Mouse (Mus musculus): Measurements from ENCODE around the gene Erc2. TPM values are rescaled to one million over a fixed set of nuclear protein-coding genes. Genes with fewer than 3 reads are reported as not detected.

Erc2 gene
- total RNA-seq, 2 experiments from 2014 or later, result 211 to 222 TPM

DNA sequence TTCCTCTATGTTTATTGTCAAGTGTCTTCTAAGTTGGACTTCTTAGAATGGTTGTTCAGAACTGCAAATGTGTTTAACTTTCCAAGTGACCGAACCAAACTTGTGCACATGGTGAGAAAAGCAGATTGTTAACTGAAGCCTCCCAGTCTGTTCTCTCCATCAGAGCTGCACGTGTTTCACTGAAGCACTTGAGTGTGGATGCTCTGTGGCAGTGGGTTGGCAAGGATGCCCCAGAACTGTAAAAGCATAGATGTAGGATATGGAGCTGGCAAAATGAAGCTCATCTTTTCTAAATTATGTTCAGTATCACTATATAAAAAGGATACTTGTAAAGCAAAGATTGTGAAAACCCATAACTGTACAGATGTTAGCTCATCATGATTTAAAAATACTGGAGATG, 645.1 kb downstream of the Erc2 start:
- intact Hi-C loops (cut with DNase I), result loop anchor here (10.0 kb wide), 1 partner anchor 453 kb away; no protein-coding TSS in a partner anchor
- no peak for DNase-seq

- DNase-seq, result no peak
- intact Hi-C loops (cut with DNase I), result no loop called here
These were observed 649.6 kb downstream of the Erc2 start for GRCm38 (mm10) chr14:28271846-28272245.

- DNase-seq, result no peak
- intact Hi-C loops (cut with DNase I), result no loop called here
These were observed 651.4 kb downstream of the Erc2 start for GRCm38 (mm10) chr14:28273669-28274068.

GRCm38 (mm10) chr14:28274826-28275225, 652.6 kb downstream of the Erc2 start:
- intact Hi-C loops (cut with DNase I), result no loop called here
- no peak for DNase-seq

DNA sequence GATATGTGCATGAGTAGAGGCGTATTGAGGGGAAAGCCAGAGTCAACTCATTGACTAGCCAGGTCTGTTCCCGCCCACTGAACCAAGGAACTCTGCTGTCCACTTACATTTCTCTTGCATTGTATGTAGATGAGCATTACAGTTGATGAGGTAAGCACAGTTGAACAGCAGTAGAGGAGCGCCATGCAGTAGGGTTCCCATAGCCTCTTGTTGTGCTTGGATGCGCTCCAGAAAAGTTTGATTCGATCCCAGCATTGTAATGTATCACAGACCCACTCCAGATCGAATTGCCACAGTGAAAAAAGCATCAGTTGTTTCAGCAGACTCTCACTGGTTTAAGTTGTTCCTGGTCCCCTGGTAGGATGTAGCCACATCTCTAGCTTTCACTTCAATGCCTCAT, 656.7 kb downstream of the Erc2 start:
- DNase-seq, result no peak
- intact Hi-C loops (cut with DNase I), result no loop called here

DNA sequence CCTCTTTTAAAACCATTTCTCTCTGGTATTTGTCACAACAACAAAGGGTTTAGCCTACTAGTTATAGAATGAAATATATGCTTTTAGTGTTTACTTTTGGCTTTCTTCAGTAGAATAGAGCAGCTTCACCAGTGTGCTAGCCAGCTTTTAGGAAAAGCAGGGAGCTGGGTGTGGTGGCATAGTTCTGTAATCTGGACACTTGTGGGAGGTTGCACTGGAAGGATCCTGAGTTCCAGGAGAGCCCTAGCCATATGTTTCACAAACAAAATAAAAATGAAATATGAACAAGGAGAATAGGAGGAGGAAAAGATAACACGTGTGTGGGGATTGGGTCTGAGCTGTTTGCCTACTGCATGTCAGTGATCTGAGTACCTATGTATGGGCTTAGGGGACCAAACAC, 658.1 kb downstream of the Erc2 start:
- intact Hi-C loops (cut with DNase I), result loop anchor here (10.0 kb wide), 1 partner anchor 224 kb away; the partner anchor contains the start of gene Wnt5a
- DNase-seq, result no peak

DNA sequence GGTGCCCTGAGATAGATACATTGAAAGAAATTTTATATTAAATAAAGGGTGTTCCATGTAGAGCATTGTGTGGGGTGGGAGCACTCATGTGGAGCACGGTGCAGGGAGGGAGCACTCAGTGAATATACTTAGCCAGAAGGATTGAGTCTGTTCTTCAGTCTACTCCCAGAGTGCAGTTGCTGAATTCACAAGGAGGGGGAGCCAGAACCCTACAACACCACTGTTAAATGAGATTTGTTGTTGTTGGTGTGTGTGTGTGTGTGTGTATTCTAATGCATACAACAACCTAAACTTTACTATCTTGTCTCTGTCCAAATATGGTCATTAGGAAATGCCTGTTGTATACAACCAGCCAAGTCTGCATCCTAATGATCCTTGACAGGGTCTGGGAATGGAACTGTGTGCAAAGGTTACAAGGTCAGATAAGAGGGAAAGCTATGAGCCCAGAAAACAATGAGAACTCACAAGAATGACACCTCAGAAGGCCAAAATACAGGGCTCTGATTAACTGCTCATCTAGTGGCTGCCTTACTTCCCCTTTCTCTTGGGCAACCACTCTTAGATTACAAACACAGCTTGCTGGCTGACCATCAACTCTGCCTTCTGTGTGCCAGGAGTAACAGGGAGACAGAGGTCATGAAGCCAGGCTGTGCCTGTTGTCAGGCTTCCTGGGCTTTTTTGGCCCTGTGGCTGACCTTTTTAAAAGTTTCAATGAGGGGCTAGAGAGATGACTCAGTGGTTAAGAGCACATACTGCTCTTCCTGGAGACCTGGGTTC, 661.3 kb downstream of the Erc2 start:
- intact Hi-C loops (cut with DNase I), result loop anchor here (10.0 kb wide), 1 partner anchor 221 kb away; the partner anchor contains the start of gene Wnt5a
- no peak for DNase-seq

DNA sequence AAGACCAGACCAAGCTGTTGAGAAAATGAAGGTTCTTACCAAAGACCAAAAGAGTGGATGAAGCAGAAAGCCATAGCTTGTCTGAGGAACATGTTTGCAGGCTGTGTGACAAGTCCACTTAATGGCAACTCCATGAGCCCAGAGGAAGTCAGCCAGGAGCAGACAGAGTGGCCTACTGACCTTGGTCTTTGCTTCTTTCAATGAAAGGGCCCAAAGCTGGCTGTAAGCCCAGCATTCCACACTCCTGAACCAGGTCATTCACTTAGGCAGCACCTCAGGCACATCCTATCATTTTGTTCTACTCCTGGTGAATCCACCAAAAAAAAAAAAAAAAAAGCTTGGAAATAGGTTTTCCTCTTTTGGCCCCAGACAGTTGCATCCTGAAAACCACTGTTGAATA, 664.3 kb downstream of the Erc2 start:
- intact Hi-C loops (cut with DNase I), result loop anchor here (10.0 kb wide), 1 partner anchor 218 kb away; the partner anchor contains the start of gene Wnt5a
- no peak for DNase-seq

GRCm38 (mm10) chr14:28288196-28288595, 666.0 kb downstream of the Erc2 start:
- intact Hi-C loops (cut with DNase I), result loop anchor here (10.0 kb wide), 1 partner anchor 217 kb away; the partner anchor contains the start of gene Wnt5a
- no peak for DNase-seq

DNA sequence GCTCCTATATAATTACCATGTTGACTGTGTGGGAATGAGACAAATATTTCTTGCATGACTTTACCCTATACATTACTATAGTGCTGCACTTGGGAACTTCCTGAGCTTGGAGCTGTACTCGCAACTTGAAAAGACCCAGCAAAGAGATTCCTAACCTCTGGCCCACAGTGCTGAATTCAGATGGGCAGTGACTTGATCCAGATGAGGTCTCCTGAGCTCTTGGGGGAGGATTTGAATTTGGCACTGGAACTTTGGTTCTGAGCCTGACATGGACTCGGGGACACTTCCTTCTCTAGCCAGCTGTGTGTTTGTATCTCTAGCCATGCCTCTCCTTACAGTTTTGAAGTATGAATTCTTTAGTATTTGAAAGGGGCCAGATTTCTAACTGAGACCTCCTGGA, 666.7 kb downstream of the Erc2 start:
- DNase-seq, result no peak
- intact Hi-C loops (cut with DNase I), result loop anchor here (10.0 kb wide), 1 partner anchor 216 kb away; the partner anchor contains the start of gene Wnt5a

GRCm38 (mm10) chr14:28293921-28294320, 671.7 kb downstream of the Erc2 start:
- DNase-seq, result peak; percentile 19
- intact Hi-C loops (cut with DNase I), result no loop called here

DNA sequence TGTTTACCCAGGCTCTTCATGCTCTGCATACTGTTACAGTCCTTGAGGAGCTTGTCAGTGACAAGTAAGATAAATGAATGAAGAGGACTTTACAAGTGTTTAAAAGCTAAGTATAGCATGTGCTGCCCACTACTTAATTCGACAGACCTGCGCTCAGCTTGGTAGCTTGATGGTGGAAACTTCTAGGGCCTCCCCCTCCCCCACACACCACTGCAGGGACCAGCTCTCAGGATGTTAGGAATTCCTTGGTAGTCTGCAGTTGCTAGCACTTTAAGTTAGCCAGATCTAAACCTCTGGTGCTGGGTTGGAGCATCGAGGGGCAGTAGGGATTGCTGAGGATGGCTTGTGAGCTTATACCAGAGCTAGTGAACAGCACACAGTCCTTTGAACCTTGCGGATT, 672.9 kb downstream of the Erc2 start:
- no peak for DNase-seq
- intact Hi-C loops (cut with DNase I), result no loop called here

DNA sequence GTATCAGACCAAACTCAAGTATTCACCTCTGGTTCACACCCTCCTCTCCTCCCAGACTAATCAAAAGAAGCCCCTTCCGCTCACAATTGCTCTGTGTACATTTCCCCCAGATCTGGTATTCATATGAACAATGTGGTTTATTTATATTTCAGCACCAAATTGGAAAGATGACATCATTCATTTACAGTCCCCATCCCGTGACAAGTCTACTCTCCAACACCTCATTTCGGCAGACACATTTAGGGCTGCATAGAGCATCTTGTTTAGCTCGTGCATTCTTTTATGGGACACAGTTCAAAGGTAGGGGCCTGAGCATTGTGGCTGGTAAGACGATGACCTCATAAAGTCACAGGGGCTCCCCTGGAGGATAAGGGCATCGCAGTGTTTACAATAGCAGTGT, 677.9 kb downstream of the Erc2 start:
- no peak for DNase-seq
- intact Hi-C loops (cut with DNase I), result no loop called here

GRCm38 (mm10) chr14:28301251-28301650, 679.0 kb downstream of the Erc2 start:
- intact Hi-C loops (cut with DNase I), result no loop called here
- DNase-seq, result no peak

GRCm38 (mm10) chr14:28304131-28304530, 681.9 kb downstream of the Erc2 start:
- intact Hi-C loops (cut with DNase I), result no loop called here
- no peak for DNase-seq

DNA sequence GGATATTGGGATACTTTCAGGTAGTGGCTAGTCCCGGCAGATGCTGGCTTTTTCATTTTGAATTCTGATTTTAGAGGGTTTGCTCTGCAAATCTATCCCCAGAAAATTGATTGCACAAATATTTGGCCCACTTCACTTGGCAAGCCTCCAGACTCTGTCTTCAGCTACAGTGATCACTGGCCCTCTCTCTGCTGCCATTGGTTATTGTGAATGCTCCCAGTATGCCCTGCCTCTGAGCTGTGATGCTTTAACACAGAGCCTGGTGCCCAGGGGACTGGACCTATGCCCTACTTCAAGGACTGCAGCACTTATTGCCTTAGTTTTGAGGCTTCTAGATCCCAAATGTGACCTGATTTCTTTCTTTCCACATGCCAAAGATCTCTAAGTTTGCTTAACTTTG, 686.4 kb downstream of the Erc2 start:
- intact Hi-C loops (cut with DNase I), result no loop called here

DNA sequence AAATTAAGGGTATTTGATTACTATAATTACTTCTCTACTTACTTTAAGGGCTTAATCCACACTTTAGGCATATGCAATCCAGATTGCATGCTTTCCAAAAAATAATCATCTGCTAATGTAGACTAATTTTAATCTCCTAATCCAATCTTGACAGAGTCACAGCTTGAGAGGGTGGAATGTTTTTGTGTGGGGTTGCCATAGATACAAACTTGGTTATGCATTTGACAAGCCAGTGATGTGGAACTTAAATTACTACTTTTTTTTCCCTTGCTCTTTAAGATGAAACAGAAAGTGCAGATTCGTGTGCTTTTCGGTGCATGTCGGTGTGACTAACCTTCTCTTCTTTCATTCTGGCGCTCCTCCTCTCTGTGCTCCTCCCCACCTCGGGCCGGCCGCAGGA, 694.6 kb downstream of the Erc2 start:
- intact Hi-C loops (cut with DNase I), result no loop called here
- DNase-seq, result no peak

More for the DNA sequence above, 686.4 kb downstream of the Erc2 start:
- DNase-seq, result no peak

DNA sequence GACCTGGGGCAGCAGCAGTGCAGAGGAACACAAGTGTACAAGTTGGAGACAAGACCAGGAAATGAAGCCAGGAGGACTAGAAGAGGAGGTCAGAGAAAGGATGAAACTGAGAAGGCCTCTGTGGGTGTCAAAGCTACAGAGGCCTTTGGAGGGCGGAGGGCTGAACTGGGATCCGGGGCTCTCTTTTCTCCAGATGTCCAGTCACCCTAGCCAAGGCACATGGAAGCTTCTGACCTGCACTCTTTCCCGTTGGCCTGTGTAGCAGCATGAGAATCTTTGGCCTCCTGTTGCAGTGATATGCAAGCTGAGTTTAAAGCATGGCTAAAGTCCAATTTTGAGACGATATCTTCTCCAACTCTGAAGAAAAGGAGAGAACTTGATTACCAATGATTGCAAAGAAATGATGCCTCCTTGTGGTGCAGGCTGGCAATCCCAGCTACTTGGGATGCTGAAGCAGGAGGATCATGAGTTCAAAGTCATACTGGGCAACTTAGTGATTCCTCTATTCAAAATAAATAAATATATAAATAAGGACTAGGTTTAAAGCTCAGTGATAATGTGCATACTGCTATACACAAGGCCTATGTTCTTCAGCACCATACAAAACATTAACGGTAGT, 699.8 kb downstream of the Erc2 start:
- DNase-seq, result no peak

GRCm38 (mm10) chr14:28323243-28323642, 701.0 kb downstream of the Erc2 start:
- DNase-seq, result no peak
- intact Hi-C loops (cut with DNase I), result no loop called here

More for the DNA sequence above, 699.8 kb downstream of the Erc2 start:
- intact Hi-C loops (cut with DNase I), result no loop called here

GRCm38 (mm10) chr14:28323727-28324126, 701.5 kb downstream of the Erc2 start:
- intact Hi-C loops (cut with DNase I), result no loop called here

DNA sequence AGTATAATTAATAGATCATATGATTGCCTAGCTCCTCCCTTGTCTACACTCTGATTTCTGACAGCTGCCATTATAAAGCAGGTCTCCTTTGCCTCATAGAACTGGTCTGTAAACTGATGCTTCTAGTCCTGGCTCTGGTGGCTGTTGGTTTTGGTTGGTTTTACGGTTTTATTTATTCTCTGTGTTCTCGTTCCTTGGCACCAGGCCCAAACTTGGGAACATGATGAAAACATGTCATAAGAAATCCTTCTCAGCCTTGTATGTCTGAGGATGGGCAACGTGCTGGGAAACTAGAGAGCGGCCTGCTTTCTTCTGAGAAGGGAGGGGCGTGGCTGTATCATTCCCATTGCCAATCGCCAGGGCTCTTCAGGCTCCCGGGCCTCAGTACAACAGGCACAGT, 704.2 kb downstream of the Erc2 start:
- intact Hi-C loops (cut with DNase I), result no loop called here
- DNase-seq, result no peak

More at GRCm38 (mm10) chr14:28323727-28324126, 701.5 kb downstream of the Erc2 start:
- DNase-seq, result no peak

GRCm38 (mm10) chr14:28328512-28328911, 706.3 kb downstream of the Erc2 start:
- intact Hi-C loops (cut with DNase I), result no loop called here

More at GRCm38 (mm10) chr14:28328512-28328911, 706.3 kb downstream of the Erc2 start:
- no peak for DNase-seq

All from left cerebral cortex, postnatal 4 days (tissue).